Mouse (Mus musculus) spleen, postnatal 4 days (tissue): ENCODE results near the gene S100z.
A peak's percentile ranks its signal among the peaks of the same experiment; 100 is the strongest.

Experiments
- DNase-seq, 2 experiments: peaks; one replicate each; pipeline ENCODE4 v3.0.0; 2022; ENCODE audit warnings: low spot score in 2 of 2

The S100z gene

GRCm38 (mm10) chr13:95478671-95479413 lies at the start of gene S100z:
TSS of gene S100z (minus strand) at chr13:95478721.
- no peak for DNase-seq

- peak; percentile 43 to 67 for DNase-seq
Observed at GRCm38 (mm10) chr13:95524674-95525491, 46.4 kb upstream of the S100z start, which contains the start of gene F2rl1. TSS of gene F2rl1 (minus strand) at chr13:95525227.

- no peak for DNase-seq
Observed at GRCm38 (mm10) chr13:95524424-95524673, 45.8 kb upstream of the S100z start.

- no peak for DNase-seq
Observed at GRCm38 (mm10) chr13:95523659-95524423, 45.3 kb upstream of the S100z start.

GRCm38 (mm10) chr13:95522176-95522575 lies 43.7 kb upstream of the S100z start:
- no peak for DNase-seq

- no peak for DNase-seq
Observed at GRCm38 (mm10) chr13:95521029-95521428, 42.5 kb upstream of the S100z start.

GRCm38 (mm10) chr13:95514756-95515155 lies 36.2 kb upstream of the S100z start:
- no peak for DNase-seq

GRCm38 (mm10) chr13:95510054-95510453 lies 31.5 kb upstream of the S100z start:
- DNase-seq, result no peak

- DNase-seq, result no peak
Observed at GRCm38 (mm10) chr13:95503279-95503917, 24.9 kb upstream of the S100z start.

- no peak for DNase-seq
Observed at GRCm38 (mm10) chr13:95496601-95497000, 18.1 kb upstream of the S100z start.

GRCm38 (mm10) chr13:95494812-95495211 lies 16.3 kb upstream of the S100z start:
- no peak for DNase-seq

GRCm38 (mm10) chr13:95493296-95493695 lies 14.8 kb upstream of the S100z start:
- DNase-seq, result no peak

GRCm38 (mm10) chr13:95491327-95491726 lies 12.8 kb upstream of the S100z start:
- DNase-seq, result no peak

- DNase-seq, result no peak
Observed at GRCm38 (mm10) chr13:95484664-95485063, 6.1 kb upstream of the S100z start.

GRCm38 (mm10) chr13:95481428-95481827 lies 2.9 kb upstream of the S100z start:
- peak; percentile 68 to 89 for DNase-seq

- no peak for DNase-seq
Observed at GRCm38 (mm10) chr13:95477173-95477572, 1.3 kb downstream of the S100z start.

- no peak for DNase-seq
Observed at GRCm38 (mm10) chr13:95475124-95475523, 3.4 kb downstream of the S100z start.

GRCm38 (mm10) chr13:95474294-95474693 lies 4.2 kb downstream of the S100z start:
- DNase-seq, result no peak

GRCm38 (mm10) chr13:95470970-95471369 lies 7.6 kb downstream of the S100z start:
- peak in 1 of 2 experiments; percentile 28 for DNase-seq

- no peak for DNase-seq
Observed at GRCm38 (mm10) chr13:95451529-95451928, 27.0 kb downstream of the S100z start.

- no peak for DNase-seq
Observed at GRCm38 (mm10) chr13:95450636-95451210, 27.8 kb downstream of the S100z start.

GRCm38 (mm10) chr13:95449730-95450129 lies 28.8 kb downstream of the S100z start:
- DNase-seq, result no peak
